Mouse (Mus musculus) liver, embryonic 14.5 days (tissue): Measurements from ENCODE around the gene Ntsr1.

ENCODE experiments used
- CTCF ChIP-seq: IDR thresholded peaks from 2 replicates; pipeline ENCODE4 v1.5.1; 2016; ENCODE audit warnings: antibody characterized with exemption, low read depth, control low read depth
- EP300 ChIP-seq: IDR thresholded peaks from 2 replicates; pipeline ENCODE4 v1.6.1; 2016; ENCODE audit warnings: antibody characterized with exemption, low read depth

GRCm38 (mm10) chr2:180457680-180458079 is 42.1 kb upstream of the Ntsr1 start:
- TF ChIP-seq CTCF (no peak), EP300 (no peak)
